Mouse (Mus musculus) gastrocnemius, adult 2 months (tissue): ENCODE data around the gene Zfhx3. TPM values are rescaled to one million over a fixed set of nuclear protein-coding genes. Genes with fewer than 3 reads are reported as not detected.
"Not testable (repeated sequence)": the region's sequence is repeated elsewhere in the genome, so short reads cannot be mapped to it uniquely, and the experiment has no call there.

Source experiments
- DNase-seq: peaks from one replicate; pipeline ENCODE4 v3.0.0; 2022
- H3K27ac ChIP-seq: fragments of 200-600 bp; 2 replicates; pipeline ENCODE4 v1.8.1; 2022; ENCODE audit warnings: mild to moderate bottlenecking
- H3K4me3 ChIP-seq: fragments of 200-600 bp; 2 replicates; pipeline ENCODE4 v1.8.1; 2022; ENCODE audit warnings: mild to moderate bottlenecking, moderate library complexity
- CTCF ChIP-seq: fragments of 200-600 bp; IDR thresholded peaks from 2 replicates; pipeline ENCODE4 v1.8.1; 2022; ENCODE audit warnings: antibody characterized with exemption, mild to moderate bottlenecking, moderate library complexity
- intact Hi-C: fragments of 180-260 bp; cut with DNase I; formaldehyde crosslinking; loops from one replicate; pipeline ENCODE4 v1.15.1; 2025
- long read RNA-seq, 2 experiments: library from polyadenylated mRNA; stranded (forward); transcript quantifications; one replicate each; pipeline ENCODE4 v2.0.0; 2021
- total RNA-seq, 2 experiments: library from RNA; stranded (reverse); gene quantifications; 2 replicates each; pipeline ENCODE4 v1.2.3; 2021

Gene Zfhx3
- 10 to 100 TPM; 14.1 to 17.7 TPM for total RNA-seq
- long read RNA-seq, experiment 1, partial matches to known transcripts = 5 of 5 reads
- long read RNA-seq, experiment 1, other reads (novel, unspliced or antisense) = 0 of 5 reads
- long read RNA-seq, experiment 2, partial matches to known transcripts = 0 of 4 reads
- long read RNA-seq, experiment 2, other reads (novel, unspliced or antisense) = 4 of 4 reads

GRCm38 (mm10) chr8:107941922-107942694 lies at the start of gene Zfhx3:
Gene Zfhx3 (plus strand): TSS chr8:107942644.
- no peak for TF ChIP-seq CTCF
- intact Hi-C loops = no loop called here
- DNase-seq = no peak
- H3K4me3 ChIP-seq = no peak within 1 kb of the TSS
- no peak within 1 kb of the TSS for H3K27ac ChIP-seq

- no peak for TF ChIP-seq CTCF
- intact Hi-C loops = no loop called here
- DNase-seq = no peak
- H3K27ac ChIP-seq = no peak overlapping the region
- H3K4me3 ChIP-seq = no peak overlapping the region
Observed at GRCm38 (mm10) chr8:107918984-107919383, 23.5 kb upstream of the Zfhx3 start.

- no peak overlapping the region for H3K27ac ChIP-seq
- no peak for DNase-seq
- no peak for TF ChIP-seq CTCF
- H3K4me3 ChIP-seq = no peak overlapping the region
- intact Hi-C loops = no loop called here
Observed at GRCm38 (mm10) chr8:107926149-107926548, 16.3 kb upstream of the Zfhx3 start.

- H3K27ac ChIP-seq = no peak overlapping the region
Observed at GRCm38 (mm10) chr8:107936725-107937124, 5.7 kb upstream of the Zfhx3 start.

GRCm38 (mm10) chr8:107938231-107938630 lies 4.2 kb upstream of the Zfhx3 start:
- H3K27ac ChIP-seq, intact Hi-C loops, H3K4me3 ChIP-seq, DNase-seq: not testable (repeated sequence)

More at GRCm38 (mm10) chr8:107936725-107937124, 5.7 kb upstream of the Zfhx3 start:
- no peak for TF ChIP-seq CTCF
- no peak overlapping the region for H3K4me3 ChIP-seq
- no peak for DNase-seq
- intact Hi-C loops = no loop called here

GRCm38 (mm10) chr8:107940181-107940580 lies 2.3 kb upstream of the Zfhx3 start:
- Histone ChIP-seq H3K4me3 (no peak overlapping the region), H3K27ac (no peak overlapping the region)
- intact Hi-C loops = no loop called here
- TF ChIP-seq CTCF = no peak
- no peak for DNase-seq

- no peak for TF ChIP-seq CTCF
- Histone ChIP-seq H3K4me3 (no peak overlapping the region), H3K27ac (no peak overlapping the region)
- DNase-seq = no peak
- intact Hi-C loops = no loop called here
Observed at GRCm38 (mm10) chr8:107942752-107943510, 487 bp downstream of the Zfhx3 start.

- no peak for DNase-seq
- no peak for TF ChIP-seq CTCF
- intact Hi-C loops = no loop called here
- no peak overlapping the region for H3K4me3 ChIP-seq
- H3K27ac ChIP-seq = no peak overlapping the region
Observed at GRCm38 (mm10) chr8:107943550-107944348, 1.3 kb downstream of the Zfhx3 start.

GRCm38 (mm10) chr8:107944676-107945600 lies 2.5 kb downstream of the Zfhx3 start:
- TF ChIP-seq CTCF = no peak
- DNase-seq = no peak
- Histone ChIP-seq H3K27ac (no peak overlapping the region), H3K4me3 (peak overlapping the region; percentile 19)
- intact Hi-C loops = no loop called here

- DNase-seq = no peak
- Histone ChIP-seq H3K4me3 (no peak overlapping the region), H3K27ac (no peak overlapping the region)
- no peak for TF ChIP-seq CTCF
- intact Hi-C loops = no loop called here
Observed at GRCm38 (mm10) chr8:107946888-107947287, 4.4 kb downstream of the Zfhx3 start.

GRCm38 (mm10) chr8:107955887-107956286 lies 13.4 kb downstream of the Zfhx3 start:
- TF ChIP-seq CTCF = peak; percentile 31; the same call in 1 of the 2 replicates
- DNase-seq = no peak
- Histone ChIP-seq H3K27ac (no peak overlapping the region), H3K4me3 (no peak overlapping the region)
- intact Hi-C loops = no loop called here
